ENCODE assay signal across 9 mouse cellular contexts in genomic region chr6:113342297-113342696, GRCm38 (mm10). TPM values are rescaled to one million over a fixed set of nuclear protein-coding genes. Genes with fewer than 3 reads are reported as not detected.
A peak's percentile ranks its signal among the peaks of the same experiment; 100 is the strongest.
DNase-seq lines count a peak whose midpoint lies in the region; ATAC-seq lines count a peak whose summit lies in the region.
"Had no signal": no experiment of that assay in that cellular context is flagged by ENCODE, and none has a peak within 500 bp of the region (broad histone marks: within the 10 kb centered on the region; RNA-seq: fewer than 3 reads in every experiment).

No protein-coding gene starts in this region.

- no peaks in the 10 kb centered on the region for H3K36me3 ChIP-seq in heart, embryonic 11.5 days (ENCODE audit: control insufficient read depth, insufficient read depth, low read length)
- peaks cover 28% of the 10 kb centered on the region for H3K36me3 ChIP-seq in neural tube, embryonic 12.5 days
- peaks cover 38% of the 10 kb centered on the region for H3K36me3 ChIP-seq in limb, embryonic 12.5 days
- peaks cover 4% of the 10 kb centered on the region; the same call in 1 of the 2 replicates for H3K36me3 ChIP-seq in stomach, embryonic 16.5 days (ENCODE audit: control insufficient read depth, insufficient read depth, low read length)

- H3K9me3 ChIP-seq in heart, embryonic 11.5 days (replicated peaks; ENCODE audit: control insufficient read depth, low read length), result no peaks in the 10 kb centered on the region
- no peaks in the 10 kb centered on the region for H3K9me3 ChIP-seq in neural tube, embryonic 12.5 days
- H3K9me3 ChIP-seq in limb, embryonic 12.5 days, result no peaks in the 10 kb centered on the region
- no peaks in the 10 kb centered on the region for H3K9me3 ChIP-seq in stomach, embryonic 16.5 days (replicated peaks; ENCODE audit: control insufficient read depth, low read length)

- 0 out of 2 replicates have a peak overlapping the region, but pooled peaks have one; percentile 71 for H3K4me3 ChIP-seq in heart, embryonic 11.5 days (ENCODE audit: low read depth, low read length)
- H3K4me3 ChIP-seq in neural tube, embryonic 12.5 days, result peak overlapping the region; percentile 0; the same call in 1 of the 2 replicates
- peak overlapping the region; percentile 11; the same call in 1 of the 2 replicates for H3K4me3 ChIP-seq in limb, embryonic 12.5 days (replicated peaks)
- peak overlapping the region; percentile 66 for H3K4me3 ChIP-seq in stomach, embryonic 16.5 days (replicated peaks; ENCODE audit: low read length)

- H3K4me2 ChIP-seq in heart, embryonic 11.5 days, result peak overlapping the region; percentile 92
- H3K4me2 ChIP-seq in neural tube, embryonic 12.5 days (replicated peaks), result peak overlapping the region; percentile 72
- peak overlapping the region; percentile 85 for H3K4me2 ChIP-seq in limb, embryonic 12.5 days
- peak overlapping the region; percentile 60 for H3K4me2 ChIP-seq in stomach, embryonic 16.5 days (ENCODE audit: low read depth, low read length)

- intact Hi-C loops in heart, postnatal 36 days (cut with DNase I), result no loop called here

- H3K27ac ChIP-seq in heart, embryonic 11.5 days (ENCODE audit: low read depth, low read length), result peak overlapping the region; percentile 46; the same call in 1 of the 2 replicates
- H3K27ac ChIP-seq in neural tube, embryonic 12.5 days, result no peak overlapping the region
- H3K27ac ChIP-seq in limb, embryonic 12.5 days, result 0 out of 2 replicates have a peak overlapping the region, but pooled peaks have one; percentile 29
- H3K27ac ChIP-seq in stomach, embryonic 16.5 days (ENCODE audit: low read length), result peak overlapping the region; percentile 31; the same call in 1 of the 2 replicates

- DNase-seq in heart, postnatal 36 days, result no peak
- no peak for DNase-seq in neural tube, embryonic 10.5 days (ENCODE audit: extremely low spot score, low spot score)
- DNase-seq in adrenal gland, adult 2 months, result no peak
- no peak for DNase-seq in frontal cortex, postnatal 10 days (ENCODE audit: low spot score in 2 of 2)
- DNase-seq: retina, postnatal 1 day had no signal

- 33% methylated on average over 4 of the region's 7 CpGs for WGBS in heart, embryonic 11.5 days (ENCODE audit: insufficient replicate concordance)
- WGBS in neural tube, embryonic 12.5 days, result 47% methylated on average over 6 of the region's 7 CpGs
- WGBS in limb, embryonic 12.5 days, result 53% methylated on average over 3 of the region's 7 CpGs
- WGBS in stomach, embryonic 16.5 days, result 33% methylated on average over 4 of the region's 7 CpGs

- ATAC-seq in heart, embryonic 11.5 days (replicated peaks; ENCODE audit: insufficient number of reproducible peaks, low FRiP score, low TSS enrichment), result no peak
- ATAC-seq in neural tube, embryonic 12.5 days (ENCODE audit: low FRiP score, low read depth), result no peak
- ATAC-seq in limb, embryonic 12.5 days (ENCODE audit: insufficient number of reproducible peaks, insufficient read depth, low FRiP score, low TSS enrichment, low read depth), result no peak
- ATAC-seq in stomach, embryonic 16.5 days (ENCODE audit: insufficient read depth, low FRiP score), result no peak

- no peaks in the 10 kb centered on the region for H3K27me3 ChIP-seq in heart, embryonic 11.5 days (ENCODE audit: control insufficient read depth, insufficient read depth, low read length)
- no peaks in the 10 kb centered on the region for H3K27me3 ChIP-seq in neural tube, embryonic 12.5 days (replicated peaks)
- no peaks in the 10 kb centered on the region for H3K27me3 ChIP-seq in limb, embryonic 12.5 days
- no peaks in the 10 kb centered on the region for H3K27me3 ChIP-seq in stomach, embryonic 16.5 days (ENCODE audit: control insufficient read depth, insufficient read depth, low read length)

- H3K9ac ChIP-seq in heart, embryonic 11.5 days (ENCODE audit: low read depth, low read length), result 0 out of 2 replicates have a peak overlapping the region, but pooled peaks have one; percentile 16
- no peak overlapping the region for H3K9ac ChIP-seq in neural tube, embryonic 12.5 days
- no peak overlapping the region for H3K9ac ChIP-seq in limb, embryonic 12.5 days (replicated peaks)
- peak overlapping the region; percentile 88; the same call in 1 of the 2 replicates for H3K9ac ChIP-seq in stomach, embryonic 16.5 days (ENCODE audit: low read length)

- peaks cover 25% of the 10 kb centered on the region for H3K4me1 ChIP-seq in heart, embryonic 11.5 days (ENCODE audit: control insufficient read depth, insufficient read depth, low read length)
- peaks cover 17% of the 10 kb centered on the region for H3K4me1 ChIP-seq in neural tube, embryonic 12.5 days
- H3K4me1 ChIP-seq in limb, embryonic 12.5 days (replicated peaks), result peaks cover 32% of the 10 kb centered on the region
- peaks cover 24% of the 10 kb centered on the region for H3K4me1 ChIP-seq in stomach, embryonic 16.5 days (ENCODE audit: control insufficient read depth, insufficient read depth, low read length)

RNA-seq across cellular contexts. Expression of gene Camk1, which starts 1.5 kb away (rescaled TPM):
- 106 and 109 TPM in 2 replicates for polyA plus RNA-seq in heart, embryonic 11.5 days (2014; fragmentation: Nextera tagmentation; extraction: Ambion mirVana)
- 10 to 100 TPM; 65.3 to 78.4 TPM for total RNA-seq in heart, postnatal 36 days (2021)
- polyA plus RNA-seq in neural tube, embryonic 12.5 days (2016; fragmentation: Nextera tagmentation; extraction: Ambion mirVana), result 61.9 and 63.6 TPM in 2 replicates
- polyA plus RNA-seq in limb, embryonic 12.5 days (2016; fragmentation: Nextera tagmentation; extraction: Ambion mirVana), result 79.2 and 82.3 TPM in 2 replicates
- 82.5 and 87.8 TPM in 2 replicates for polyA plus RNA-seq in stomach, embryonic 16.5 days (2015; fragmentation: Nextera tagmentation; extraction: Ambion mirVana)
- total RNA-seq in adrenal gland, adult 2 months (2021), result 10 to 100 TPM; 49.0 to 58.3 TPM
- 56.7 and 69.9 TPM in 2 replicates for polyA plus RNA-seq in adrenal gland, adult 2 months (2012; rRNA removed)

RNA-seq across cellular contexts. Expression of gene Ogg1, which starts 15.5 kb away (rescaled TPM):
- 10.6 and 11.6 TPM in 2 replicates for polyA plus RNA-seq in heart, embryonic 11.5 days (2014; fragmentation: Nextera tagmentation; extraction: Ambion mirVana)
- total RNA-seq in heart, postnatal 36 days (2021), result 1 to 10 TPM; 4.7 to 7.4 TPM
- 12.6 and 14.3 TPM in 2 replicates for polyA plus RNA-seq in neural tube, embryonic 12.5 days (2016; fragmentation: Nextera tagmentation; extraction: Ambion mirVana)
- polyA plus RNA-seq in limb, embryonic 12.5 days (2016; fragmentation: Nextera tagmentation; extraction: Ambion mirVana), result 16.5 and 17.7 TPM in 2 replicates
- polyA plus RNA-seq in stomach, embryonic 16.5 days (2015; fragmentation: Nextera tagmentation; extraction: Ambion mirVana), result 12.0 and 12.6 TPM in 2 replicates
- 10 to 100 TPM; 10.5 to 16.4 TPM for total RNA-seq in adrenal gland, adult 2 months (2021)
- 22.0 and 22.3 TPM in 2 replicates for polyA plus RNA-seq in adrenal gland, adult 2 months (2012; rRNA removed)

RNA-seq across cellular contexts. Expression of gene Brpf1, which starts 35.4 kb away (rescaled TPM):
- 11.0 and 14.6 TPM in 2 replicates for polyA plus RNA-seq in heart, embryonic 11.5 days (2014; fragmentation: Nextera tagmentation; extraction: Ambion mirVana)
- 10 to 100 TPM; 14.0 to 16.7 TPM for total RNA-seq in heart, postnatal 36 days (2021)
- 24.9 and 29.9 TPM in 2 replicates for polyA plus RNA-seq in neural tube, embryonic 12.5 days (2016; fragmentation: Nextera tagmentation; extraction: Ambion mirVana)
- 28.3 and 28.7 TPM in 2 replicates for polyA plus RNA-seq in limb, embryonic 12.5 days (2016; fragmentation: Nextera tagmentation; extraction: Ambion mirVana)
- polyA plus RNA-seq in stomach, embryonic 16.5 days (2015; fragmentation: Nextera tagmentation; extraction: Ambion mirVana), result 12.9 and 13.6 TPM in 2 replicates
- total RNA-seq in adrenal gland, adult 2 months (2021), result 10 to 100 TPM; 23.8 to 24.2 TPM
- polyA plus RNA-seq in adrenal gland, adult 2 months (2012; rRNA removed), result 14.3 and 15.1 TPM in 2 replicates

RNA-seq across cellular contexts. Expression of gene Tada3, which starts 35.4 kb away (rescaled TPM):
- 43.3 and 44.8 TPM in 2 replicates for polyA plus RNA-seq in heart, embryonic 11.5 days (2014; fragmentation: Nextera tagmentation; extraction: Ambion mirVana)
- 10 to 100 TPM; 23.6 to 24.4 TPM for total RNA-seq in heart, postnatal 36 days (2021)
- 62.4 and 64.4 TPM in 2 replicates for polyA plus RNA-seq in neural tube, embryonic 12.5 days (2016; fragmentation: Nextera tagmentation; extraction: Ambion mirVana)
- 45.4 and 48.9 TPM in 2 replicates for polyA plus RNA-seq in limb, embryonic 12.5 days (2016; fragmentation: Nextera tagmentation; extraction: Ambion mirVana)
- 39.6 and 44.9 TPM in 2 replicates for polyA plus RNA-seq in stomach, embryonic 16.5 days (2015; fragmentation: Nextera tagmentation; extraction: Ambion mirVana)
- 10 to 100 TPM; 35.1 to 47.0 TPM for total RNA-seq in adrenal gland, adult 2 months (2021)
- polyA plus RNA-seq in adrenal gland, adult 2 months (2012; rRNA removed), result 32.4 and 34.5 TPM in 2 replicates

RNA-seq across cellular contexts. Expression of gene Arpc4, which starts 35.6 kb away (rescaled TPM):
- 166 and 179 TPM in 2 replicates for polyA plus RNA-seq in heart, embryonic 11.5 days (2014; fragmentation: Nextera tagmentation; extraction: Ambion mirVana)
- 10 to 100 TPM; 69.5 to 73.0 TPM for total RNA-seq in heart, postnatal 36 days (2021)
- polyA plus RNA-seq in neural tube, embryonic 12.5 days (2016; fragmentation: Nextera tagmentation; extraction: Ambion mirVana), result 352 and 393 TPM in 2 replicates
- polyA plus RNA-seq in limb, embryonic 12.5 days (2016; fragmentation: Nextera tagmentation; extraction: Ambion mirVana), result 336 and 348 TPM in 2 replicates
- polyA plus RNA-seq in stomach, embryonic 16.5 days (2015; fragmentation: Nextera tagmentation; extraction: Ambion mirVana), result 377 and 396 TPM in 2 replicates
- total RNA-seq in adrenal gland, adult 2 months (2021), result 100 to 1,000 TPM; 175 to 211 TPM
- 61.0 and 62.3 TPM in 2 replicates for polyA plus RNA-seq in adrenal gland, adult 2 months (2012; rRNA removed)

Comparison
In these comparisons a context has a peak if more than half of its experiments do, and no peak if none do; other contexts are left out.
1. H3K4me3 ChIP-seq: peak in every context shown above with its lines; median percentile 71 in heart, embryonic 11.5 days; 66 in stomach, embryonic 16.5 days; 11 in limb, embryonic 12.5 days; 0 in neural tube, embryonic 12.5 days.
2. H3K9ac ChIP-seq: peak in heart, embryonic 11.5 days (single experiment) and stomach, embryonic 16.5 days (single experiment); none in neural tube, embryonic 12.5 days (single experiment) and limb, embryonic 12.5 days (single experiment).
3. Peak in every context shown above with its lines, with median percentiles within 50 percentile points of each other: H3K4me2 ChIP-seq.